Mouse (Mus musculus) hindbrain, embryonic 14.5 days (tissue): Measurements from ENCODE around the gene Bms1. TPM values are rescaled to one million over a fixed set of nuclear protein-coding genes. Genes with fewer than 3 reads are reported as not detected.

Experiments
- ATAC-seq: fragments of 200-750 bp; cut with Nextera tagmentation; 2 replicates; pipeline ENCODE4 v1.8.0; 2017; ENCODE audit warnings: moderate number of reproducible peaks, mild to moderate bottlenecking, moderate TSS enrichment, moderate library complexity; ENCODE audit not compliant: low FRiP score
- DNase-seq: peaks from one replicate; pipeline ENCODE4 v3.0.0-alpha.2; 2015; ENCODE audit warnings: low spot score
- H3K27ac ChIP-seq: fragments of 300-500 bp; sonication (generic); 2 replicates; pipeline ENCODE4 v1.5.1; 2014; ENCODE audit warnings: mild to moderate bottlenecking, moderate library complexity
- H3K27me3 ChIP-seq: fragments of 300-500 bp; sonication (generic); 2 replicates; pipeline ENCODE4 v1.6.1; 2014; ENCODE audit warnings: mild to moderate bottlenecking, low read length, mixed read lengths; ENCODE audit not compliant: control insufficient read depth, insufficient read depth
- H3K36me3 ChIP-seq: fragments of 300-500 bp; sonication (generic); replicated peaks from 2 replicates; pipeline ENCODE4 v1.6.1; 2014; ENCODE audit not compliant: control insufficient read depth, insufficient read depth
- H3K4me1 ChIP-seq: fragments of 300-500 bp; sonication (generic); replicated peaks from 2 replicates; pipeline ENCODE4 v1.6.1; 2014; ENCODE audit warnings: antibody characterized with exemption, low read length, mixed read lengths; ENCODE audit not compliant: control insufficient read depth, insufficient read depth
- H3K4me2 ChIP-seq: fragments of 300-500 bp; sonication (generic); replicated peaks from 2 replicates; pipeline ENCODE4 v1.6.1; 2014; ENCODE audit warnings: mild to moderate bottlenecking, moderate library complexity
- H3K4me3 ChIP-seq: fragments of 300-500 bp; sonication (generic); replicated peaks from 2 replicates; pipeline ENCODE4 v1.5.1; 2014; ENCODE audit warnings: mild to moderate bottlenecking, low read length
- H3K9ac ChIP-seq: fragments of 300-500 bp; sonication (generic); 2 replicates; pipeline ENCODE4 v1.6.1; 2014
- H3K9me3 ChIP-seq: fragments of 300-500 bp; sonication (generic); 2 replicates; pipeline ENCODE4 v1.6.1; 2016; ENCODE audit warnings: low read length; ENCODE audit not compliant: control insufficient read depth
- WGBS: fragments of 180-500 bp; shearing (Covaris S2); extraction: QIAGEN DNeasy Blood & Tissue Kit; methylation state at CpG from one replicate; pipeline ENCODE4 v1.1.7; 2014; 5-methylcytosine and 5-hydroxymethylcytosine counted together
- polyA plus RNA-seq: library from polyadenylated mRNA; unstranded; fragments of >200 nt; fragmentation: Nextera tagmentation; extraction: Ambion mirVana; gene quantifications from 2 replicates; pipeline ENCODE4 v1.2.1, GENCODE M21; 2014

Bms1 gene
- polyA plus RNA-seq, 1 experiment from 2014 or later = 20.1 TPM

- DNase-seq = no peak
- Histone ChIP-seq H3K9me3 (no peaks in the 10 kb centered on the region), H3K36me3 (peaks cover 88% of the 10 kb centered on the region), H3K27me3 (no peaks in the 10 kb centered on the region), H3K9ac (no peak overlapping the region), H3K4me1 (no peaks in the 10 kb centered on the region), H3K27ac (no peak overlapping the region), H3K4me2 (no peak overlapping the region), H3K4me3 (no peak overlapping the region)
- WGBS = 63% methylated on average over 4 of the region's 4 CpGs
- no peak for ATAC-seq
These were observed 12.9 kb downstream of the Bms1 start for GRCm38 (mm10) chr6:118406421-118406820.

- H3K36me3 ChIP-seq = peaks cover 75% of the 10 kb centered on the region
- H3K27me3 ChIP-seq = no peaks in the 10 kb centered on the region
- no peaks in the 10 kb centered on the region for H3K9me3 ChIP-seq
- no peak overlapping the region for H3K4me2 ChIP-seq
- no peak overlapping the region for H3K9ac ChIP-seq
- DNase-seq = no peak
- H3K4me3 ChIP-seq = no peak overlapping the region
- H3K4me1 ChIP-seq = no peaks in the 10 kb centered on the region
- ATAC-seq = no peak
- no peak overlapping the region for H3K27ac ChIP-seq
These were observed 28.5 kb downstream of the Bms1 start for GRCm38 (mm10) chr6:118390746-118391145.

GRCm38 (mm10) chr6:118385962-118386361 lies 33.3 kb downstream of the Bms1 start:
- Histone ChIP-seq H3K4me1 (no peaks in the 10 kb centered on the region), H3K27me3 (no peaks in the 10 kb centered on the region), H3K27ac (no peak overlapping the region), H3K4me3 (no peak overlapping the region), H3K9me3 (no peaks in the 10 kb centered on the region), H3K9ac (no peak overlapping the region), H3K36me3 (peaks cover 54% of the 10 kb centered on the region), H3K4me2 (no peak overlapping the region)
- DNase-seq (no peak), ATAC-seq (no peak)
- WGBS = 89% methylated on average over 3 of the region's 3 CpGs

GRCm38 (mm10) chr6:118381234-118381633 lies 38.0 kb downstream of the Bms1 start:
- peaks cover 26% of the 10 kb centered on the region for H3K36me3 ChIP-seq
- H3K27ac ChIP-seq = no peak overlapping the region
- no peaks in the 10 kb centered on the region for H3K9me3 ChIP-seq
- no peak overlapping the region for H3K9ac ChIP-seq
- H3K4me3 ChIP-seq = no peak overlapping the region
- 86% methylated on average over 4 of the region's 4 CpGs for WGBS
- H3K27me3 ChIP-seq = no peaks in the 10 kb centered on the region
- ATAC-seq (no peak), DNase-seq (no peak)
- no peak overlapping the region for H3K4me2 ChIP-seq
- no peaks in the 10 kb centered on the region for H3K4me1 ChIP-seq

- no peak for ATAC-seq
- no peak overlapping the region for H3K9ac ChIP-seq
- WGBS = 67% methylated on average over 3 of the region's 3 CpGs
- H3K36me3 ChIP-seq = peaks cover 26% of the 10 kb centered on the region
- no peaks in the 10 kb centered on the region for H3K27me3 ChIP-seq
- no peaks in the 10 kb centered on the region for H3K9me3 ChIP-seq
- H3K4me2 ChIP-seq = no peak overlapping the region
- H3K4me3 ChIP-seq = no peak overlapping the region
- no peaks in the 10 kb centered on the region for H3K4me1 ChIP-seq
- DNase-seq = no peak
- no peak overlapping the region for H3K27ac ChIP-seq
These were observed 38.6 kb downstream of the Bms1 start for GRCm38 (mm10) chr6:118380630-118381029.

- Histone ChIP-seq H3K9ac (no peak overlapping the region), H3K4me2 (peak overlapping the region; percentile 31), H3K27ac (no peak overlapping the region), H3K4me3 (no peak overlapping the region), H3K27me3 (no peaks in the 10 kb centered on the region), H3K36me3 (peaks cover 24% of the 10 kb centered on the region), H3K4me1 (no peaks in the 10 kb centered on the region), H3K9me3 (no peaks in the 10 kb centered on the region)
- DNase-seq (peak; percentile 88), ATAC-seq (peak; percentile 86)
- WGBS = 33% methylated on average over 20 of the region's 20 CpGs
These were observed 39.7 kb downstream of the Bms1 start for GRCm38 (mm10) chr6:118379451-118380167.

GRCm38 (mm10) chr6:118377611-118378010 lies 41.7 kb downstream of the Bms1 start:
- ATAC-seq (no peak), DNase-seq (no peak)
- Histone ChIP-seq H3K4me3 (no peak overlapping the region), H3K27ac (no peak overlapping the region), H3K4me1 (no peaks in the 10 kb centered on the region), H3K4me2 (no peak overlapping the region), H3K27me3 (no peaks in the 10 kb centered on the region), H3K9ac (no peak overlapping the region), H3K36me3 (peaks cover 4% of the 10 kb centered on the region), H3K9me3 (no peaks in the 10 kb centered on the region)
- WGBS = 51% methylated on average over 10 of the region's 10 CpGs

GRCm38 (mm10) chr6:118376023-118376422 lies 43.3 kb downstream of the Bms1 start:
- no peak for DNase-seq
- H3K27me3 ChIP-seq = no peaks in the 10 kb centered on the region
- H3K4me3 ChIP-seq = no peak overlapping the region
- H3K27ac ChIP-seq = no peak overlapping the region
- H3K4me1 ChIP-seq = no peaks in the 10 kb centered on the region
- no peak for ATAC-seq
- H3K9me3 ChIP-seq = no peaks in the 10 kb centered on the region
- no peak overlapping the region for H3K9ac ChIP-seq
- 61% methylated on average over 10 of the region's 10 CpGs for WGBS
- no peaks in the 10 kb centered on the region for H3K36me3 ChIP-seq
- no peak overlapping the region for H3K4me2 ChIP-seq

GRCm38 (mm10) chr6:118375457-118375856 lies 43.8 kb downstream of the Bms1 start:
- no peak overlapping the region for H3K27ac ChIP-seq
- no peak for ATAC-seq
- no peaks in the 10 kb centered on the region for H3K4me1 ChIP-seq
- H3K4me3 ChIP-seq = no peak overlapping the region
- 68% methylated on average over 3 of the region's 3 CpGs for WGBS
- no peaks in the 10 kb centered on the region for H3K9me3 ChIP-seq
- no peak overlapping the region for H3K9ac ChIP-seq
- H3K36me3 ChIP-seq = no peaks in the 10 kb centered on the region
- no peak for DNase-seq
- no peak overlapping the region for H3K4me2 ChIP-seq
- H3K27me3 ChIP-seq = no peaks in the 10 kb centered on the region

GRCm38 (mm10) chr6:118375026-118375425 lies 44.2 kb downstream of the Bms1 start:
- no peaks in the 10 kb centered on the region for H3K27me3 ChIP-seq
- no peak overlapping the region for H3K9ac ChIP-seq
- H3K4me1 ChIP-seq = no peaks in the 10 kb centered on the region
- ATAC-seq (no peak), DNase-seq (no peak)
- no peak overlapping the region for H3K4me3 ChIP-seq
- no peaks in the 10 kb centered on the region for H3K36me3 ChIP-seq
- no peaks in the 10 kb centered on the region for H3K9me3 ChIP-seq
- H3K27ac ChIP-seq = no peak overlapping the region
- no peak overlapping the region for H3K4me2 ChIP-seq
- 79% methylated on average over 3 of the region's 3 CpGs for WGBS
